Mouse (Mus musculus): ENCODE measurements at regions not wholly inside any gene's neighbourhood (a gene's known extent, or its start where the extent isn't known, plus 50 kb on each side); places are given as distances from the start of the nearest gene placed in this dataset.

DNA sequence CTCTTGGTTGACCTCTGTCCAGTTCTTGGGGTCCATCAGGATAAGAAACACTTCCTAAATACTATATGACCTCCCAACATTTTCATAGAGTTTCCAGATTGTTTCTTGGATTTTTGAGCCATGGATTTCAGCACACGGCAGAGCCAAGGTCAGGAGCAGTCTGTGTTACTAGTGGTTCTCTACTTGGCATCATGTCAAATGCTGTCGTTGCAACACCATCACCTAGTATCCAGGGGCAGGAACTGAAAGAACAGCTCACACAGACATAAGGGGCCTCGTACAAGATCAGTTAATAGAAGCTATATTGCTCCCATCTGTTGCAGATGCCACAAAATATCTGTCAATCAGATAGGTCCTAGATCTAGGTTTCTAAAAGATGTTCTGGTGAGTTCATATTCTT is 173.1 kb downstream of the Trib2 start:
- Histone ChIP-seq H3K36me3 (ENCODE audit: control insufficient read depth, insufficient read depth, low read length, poor library complexity, severe bottlenecking) (no peaks in the 10 kb centered on the region), H3K9ac (ENCODE audit: insufficient read depth, low read depth, low read length, poor library complexity, severe bottlenecking) (no peak overlapping the region), H3K4me3 (ENCODE audit: insufficient read depth in 1 of 2, low read depth in 1 of 2, low read length in 2 of 2, poor library complexity in 1 of 2, severe bottlenecking in 1 of 2) (no peak overlapping the region), H3K4me1 (ENCODE audit: control insufficient read depth in 2 of 2, insufficient read depth in 2 of 2, low read length in 2 of 2, poor library complexity in 1 of 2) (no peaks in the 10 kb centered on the region), H3K27ac (ENCODE audit: insufficient read depth, low read depth, low read length, poor library complexity, severe bottlenecking) (no peak overlapping the region), H3K9me3 (ENCODE audit: control insufficient read depth, insufficient read depth, low read depth, low read length) (no peaks in the 10 kb centered on the region)
- TF ChIP-seq ZNF384 (IDR thresholded peaks at IDR 0.05; ENCODE audit: low read depth, low read length) (no peak), ZC3H11A (IDR thresholded peaks at IDR 0.05; ENCODE audit: borderline replicate concordance, low read depth, low read length) (no peak), MAFK (IDR thresholded peaks at IDR 0.05; ENCODE audit: insufficient read depth, low read depth, low read length) (no peak), HCFC1 (IDR thresholded peaks at IDR 0.05; ENCODE audit: borderline replicate concordance, insufficient read depth, low read length) (no peak), CHD2 (IDR thresholded peaks at IDR 0.05; ENCODE audit: low read depth, low read length) (no peak)
- no peak for DNase-seq (ENCODE audit: low read depth, low spot score)
- in situ Hi-C loops (cut with MboI; ENCODE audit: low sequenced_read_pairs in 2 of 2, unreplicated experiment in 2 of 2): no loop called here

GRCm38 (mm10) chr12:15640320-15640719 is 176.4 kb downstream of the Trib2 start:
- no peaks in the 10 kb centered on the region for H3K4me1 ChIP-seq (ENCODE audit: control insufficient read depth in 2 of 2, insufficient read depth in 2 of 2, low read length in 2 of 2, poor library complexity in 1 of 2)
- H3K9ac ChIP-seq (ENCODE audit: insufficient read depth, low read depth, low read length, poor library complexity, severe bottlenecking): no peak overlapping the region
- no peak overlapping the region for H3K4me3 ChIP-seq (ENCODE audit: insufficient read depth in 1 of 2, low read depth in 1 of 2, low read length in 2 of 2, poor library complexity in 1 of 2, severe bottlenecking in 1 of 2)
- no peaks in the 10 kb centered on the region for H3K36me3 ChIP-seq (ENCODE audit: control insufficient read depth, insufficient read depth, low read length, poor library complexity, severe bottlenecking)
- no peaks in the 10 kb centered on the region for H3K9me3 ChIP-seq (ENCODE audit: control insufficient read depth, insufficient read depth, low read depth, low read length)
- TF ChIP-seq MAFK (IDR thresholded peaks at IDR 0.05; ENCODE audit: insufficient read depth, low read depth, low read length): no peak
- no peak for TF ChIP-seq CHD2 (IDR thresholded peaks at IDR 0.05; ENCODE audit: low read depth, low read length)
- no peak for TF ChIP-seq ZNF384 (IDR thresholded peaks at IDR 0.05; ENCODE audit: low read depth, low read length)
- TF ChIP-seq ZC3H11A (IDR thresholded peaks at IDR 0.05; ENCODE audit: borderline replicate concordance, low read depth, low read length): no peak
- no peak for TF ChIP-seq HCFC1 (IDR thresholded peaks at IDR 0.05; ENCODE audit: borderline replicate concordance, insufficient read depth, low read length)
- no peak for DNase-seq (ENCODE audit: low read depth, low spot score)
- in situ Hi-C loops (cut with MboI; ENCODE audit: low sequenced_read_pairs in 2 of 2, unreplicated experiment in 2 of 2): no loop called here
- H3K27ac ChIP-seq (ENCODE audit: insufficient read depth, low read depth, low read length, poor library complexity, severe bottlenecking): no peak overlapping the region

DNA sequence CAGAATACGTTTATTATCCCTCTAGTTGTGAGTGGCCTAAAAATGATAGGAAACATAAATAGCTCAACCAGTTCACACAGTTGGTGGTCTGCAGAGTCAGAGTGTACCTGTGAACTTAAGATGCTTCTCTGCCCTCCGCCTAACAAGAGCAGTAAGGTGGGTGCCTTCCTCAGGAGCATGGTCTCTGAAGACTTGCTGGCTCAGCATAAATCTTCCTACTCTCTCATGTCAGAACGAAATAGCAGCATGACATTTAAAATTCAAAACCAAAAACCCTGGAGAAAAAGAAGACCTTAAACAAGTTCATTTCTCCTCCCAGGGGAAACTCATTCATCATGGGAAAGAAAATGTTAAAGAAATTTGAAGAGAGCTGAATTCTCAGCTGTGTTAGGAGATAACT is 186.8 kb downstream of the Trib2 start:
- no peaks in the 10 kb centered on the region for H3K4me1 ChIP-seq (ENCODE audit: control insufficient read depth in 2 of 2, insufficient read depth in 2 of 2, low read length in 2 of 2, poor library complexity in 1 of 2)
- in situ Hi-C loops (cut with MboI; ENCODE audit: low sequenced_read_pairs in 2 of 2, unreplicated experiment in 2 of 2): no loop called here

GRCm38 (mm10) chr12:15619521-15619920 is 197.2 kb downstream of the Trib2 start:
- no peak overlapping the region for H3K27ac ChIP-seq (ENCODE audit: insufficient read depth, low read depth, low read length, poor library complexity, severe bottlenecking)
- in situ Hi-C loops (cut with MboI; ENCODE audit: low sequenced_read_pairs in 2 of 2, unreplicated experiment in 2 of 2): no loop called here
- no peaks in the 10 kb centered on the region for H3K4me1 ChIP-seq (ENCODE audit: control insufficient read depth in 2 of 2, insufficient read depth in 2 of 2, low read length in 2 of 2, poor library complexity in 1 of 2)
- DNase-seq (ENCODE audit: low read depth, low spot score): no peak
- no peaks in the 10 kb centered on the region for H3K9me3 ChIP-seq (ENCODE audit: control insufficient read depth, insufficient read depth, low read depth, low read length)
- no peak overlapping the region for H3K9ac ChIP-seq (ENCODE audit: insufficient read depth, low read depth, low read length, poor library complexity, severe bottlenecking)
- no peak for TF ChIP-seq MAFK (IDR thresholded peaks at IDR 0.05; ENCODE audit: insufficient read depth, low read depth, low read length)
- no peak for TF ChIP-seq HCFC1 (IDR thresholded peaks at IDR 0.05; ENCODE audit: borderline replicate concordance, insufficient read depth, low read length)
- TF ChIP-seq CHD2 (IDR thresholded peaks at IDR 0.05; ENCODE audit: low read depth, low read length): no peak
- no peak for TF ChIP-seq ZNF384 (IDR thresholded peaks at IDR 0.05; ENCODE audit: low read depth, low read length)
- no peak for TF ChIP-seq ZC3H11A (IDR thresholded peaks at IDR 0.05; ENCODE audit: borderline replicate concordance, low read depth, low read length)
- no peak overlapping the region for H3K4me3 ChIP-seq (ENCODE audit: insufficient read depth in 1 of 2, low read depth in 1 of 2, low read length in 2 of 2, poor library complexity in 1 of 2, severe bottlenecking in 1 of 2)
- H3K36me3 ChIP-seq (ENCODE audit: control insufficient read depth, insufficient read depth, low read length, poor library complexity, severe bottlenecking): no peaks in the 10 kb centered on the region

More for the DNA sequence above, 186.8 kb downstream of the Trib2 start:
- no peak for TF ChIP-seq CHD2 (IDR thresholded peaks at IDR 0.05; ENCODE audit: low read depth, low read length)
- TF ChIP-seq MAFK (IDR thresholded peaks at IDR 0.05; ENCODE audit: insufficient read depth, low read depth, low read length): peak; percentile 70
- TF ChIP-seq HCFC1 (IDR thresholded peaks at IDR 0.05; ENCODE audit: borderline replicate concordance, insufficient read depth, low read length): no peak
- Histone ChIP-seq H3K9ac (ENCODE audit: insufficient read depth, low read depth, low read length, poor library complexity, severe bottlenecking) (no peak overlapping the region), H3K9me3 (ENCODE audit: control insufficient read depth, insufficient read depth, low read depth, low read length) (no peaks in the 10 kb centered on the region), H3K4me3 (ENCODE audit: insufficient read depth in 1 of 2, low read depth in 1 of 2, low read length in 2 of 2, poor library complexity in 1 of 2, severe bottlenecking in 1 of 2) (no peak overlapping the region), H3K27ac (ENCODE audit: insufficient read depth, low read depth, low read length, poor library complexity, severe bottlenecking) (no peak overlapping the region), H3K36me3 (ENCODE audit: control insufficient read depth, insufficient read depth, low read length, poor library complexity, severe bottlenecking) (no peaks in the 10 kb centered on the region)
- no peak for DNase-seq (ENCODE audit: low read depth, low spot score)

- Histone ChIP-seq H3K4me3 (ENCODE audit: insufficient read depth in 1 of 2, low read depth in 1 of 2, low read length in 2 of 2, poor library complexity in 1 of 2, severe bottlenecking in 1 of 2) (no peak overlapping the region), H3K4me1 (ENCODE audit: control insufficient read depth in 2 of 2, insufficient read depth in 2 of 2, low read length in 2 of 2, poor library complexity in 1 of 2) (no peaks in the 10 kb centered on the region), H3K9me3 (ENCODE audit: control insufficient read depth, insufficient read depth, low read depth, low read length) (no peaks in the 10 kb centered on the region), H3K36me3 (ENCODE audit: control insufficient read depth, insufficient read depth, low read length, poor library complexity, severe bottlenecking) (no peaks in the 10 kb centered on the region), H3K27ac (ENCODE audit: insufficient read depth, low read depth, low read length, poor library complexity, severe bottlenecking) (no peak overlapping the region), H3K9ac (ENCODE audit: insufficient read depth, low read depth, low read length, poor library complexity, severe bottlenecking) (no peak overlapping the region)
- TF ChIP-seq ZNF384 (IDR thresholded peaks at IDR 0.05; ENCODE audit: low read depth, low read length) (no peak), MAFK (IDR thresholded peaks at IDR 0.05; ENCODE audit: insufficient read depth, low read depth, low read length) (no peak), CHD2 (IDR thresholded peaks at IDR 0.05; ENCODE audit: low read depth, low read length) (no peak), ZC3H11A (IDR thresholded peaks at IDR 0.05; ENCODE audit: borderline replicate concordance, low read depth, low read length) (no peak), HCFC1 (IDR thresholded peaks at IDR 0.05; ENCODE audit: borderline replicate concordance, insufficient read depth, low read length) (no peak)
- DNase-seq (ENCODE audit: low read depth, low spot score): no peak
- in situ Hi-C loops (cut with MboI; ENCODE audit: low sequenced_read_pairs in 2 of 2, unreplicated experiment in 2 of 2): no loop called here
Observed at GRCm38 (mm10) chr12:15617312-15617711, 199.4 kb downstream of the Trib2 start.
